In genomic region chr9:62484107-62484506, GRCm38 (mm10) we compare ENCODE assay signal across 14 mouse cellular contexts. TPM values are rescaled to one million over a fixed set of nuclear protein-coding genes. Genes with fewer than 3 reads are reported as not detected.
DNase-seq lines count a peak whose midpoint lies in the region; ATAC-seq and TF ChIP-seq lines count a peak whose summit lies in the region.
"Had no signal": no experiment of that assay in that cellular context is flagged by ENCODE, and none has a peak within 500 bp of the region (broad histone marks: within the 10 kb centered on the region; RNA-seq: fewer than 3 reads in every experiment).

No protein-coding gene starts in this region.

- peak; percentile 57; the same call in 1 of the 2 replicates for ATAC-seq in hindbrain, embryonic 11.5 days (ENCODE audit: low FRiP score)
- ATAC-seq in hindbrain, postnatal 0 days = peak; percentile 39; the same call in 1 of the 2 replicates
- no peak for ATAC-seq in erythroid progenitor cell, adult 5-6 weeks (replicated peaks; ENCODE audit: low FRiP score, poor library complexity, severe bottlenecking)

- no peaks in the 10 kb centered on the region for H3K27me3 ChIP-seq in hindbrain, embryonic 11.5 days (ENCODE audit: control insufficient read depth, insufficient read depth, low read length)
- no peaks in the 10 kb centered on the region for H3K27me3 ChIP-seq in hindbrain, embryonic 10.5 days (ENCODE audit: insufficient read depth, poor library complexity, severe bottlenecking)
- no peaks in the 10 kb centered on the region for H3K27me3 ChIP-seq in hindbrain, postnatal 0 days (ENCODE audit: insufficient read depth, low read length)
- H3K27me3 ChIP-seq: CH12.LX; embryonic facial prominence, embryonic 12.5 days had no signal

- peaks cover 8% of the 10 kb centered on the region for H3K4me1 ChIP-seq in hindbrain, embryonic 11.5 days (replicated peaks; ENCODE audit: control insufficient read depth, insufficient read depth, low read length)
- H3K4me1 ChIP-seq in hindbrain, embryonic 10.5 days (replicated peaks) = peaks cover 53% of the 10 kb centered on the region
- peaks cover 15% of the 10 kb centered on the region; the same call in 1 of the 2 replicates for H3K4me1 ChIP-seq in hindbrain, postnatal 0 days (ENCODE audit: insufficient read depth, low read length)

- H3K36me3 ChIP-seq in hindbrain, embryonic 11.5 days (ENCODE audit: control insufficient read depth, insufficient read depth, low read length) = no peaks in the 10 kb centered on the region
- peaks cover 6% of the 10 kb centered on the region; the same call in 1 of the 2 replicates for H3K36me3 ChIP-seq in hindbrain, embryonic 10.5 days
- peaks cover 3% of the 10 kb centered on the region; the same call in 1 of the 2 replicates for H3K36me3 ChIP-seq in hindbrain, postnatal 0 days (ENCODE audit: insufficient read depth, low read length)
- H3K36me3 ChIP-seq: heart, embryonic 10.5 days had no signal

- WGBS in hindbrain, embryonic 11.5 days = 36% methylated on average over 4 of the region's 4 CpGs
- 35% methylated on average over 4 of the region's 4 CpGs for WGBS in hindbrain, embryonic 10.5 days
- 14% methylated on average over 4 of the region's 4 CpGs for WGBS in hindbrain, postnatal 0 days

- no peak overlapping the region for H3K27ac ChIP-seq in hindbrain, embryonic 11.5 days (ENCODE audit: low read depth, low read length)
- H3K27ac ChIP-seq in hindbrain, embryonic 10.5 days = no peak overlapping the region
- no peak overlapping the region for H3K27ac ChIP-seq in hindbrain, postnatal 0 days
- H3K27ac ChIP-seq: embryonic facial prominence, embryonic 12.5 days; heart, embryonic 10.5 days; kidney, postnatal 0 days; liver, embryonic 14.5 days had no signal

- no peak overlapping the region for H3K4me3 ChIP-seq in hindbrain, embryonic 11.5 days (ENCODE audit: low read depth, low read length)
- no peak overlapping the region for H3K4me3 ChIP-seq in hindbrain, embryonic 10.5 days
- no peak overlapping the region for H3K4me3 ChIP-seq in hindbrain, postnatal 0 days (ENCODE audit: low read length)
- H3K4me3 ChIP-seq: embryonic facial prominence, embryonic 12.5 days; heart, embryonic 10.5 days had no signal

- no peak for TF ChIP-seq CTCF in hindbrain, postnatal 0 days (IDR thresholded peaks at IDR 0.05; ENCODE audit: low read depth)

- no peak overlapping the region for H3K4me2 ChIP-seq in hindbrain, embryonic 11.5 days (replicated peaks; ENCODE audit: low read depth, low read length)
- no peak overlapping the region for H3K4me2 ChIP-seq in hindbrain, postnatal 0 days (ENCODE audit: low read depth, low read length)
- H3K4me2 ChIP-seq: embryonic facial prominence, embryonic 12.5 days had no signal

- DNase-seq in hindbrain, embryonic 11.5 days (ENCODE audit: low spot score) = no peak
- no peak for DNase-seq in hindbrain, embryonic 10.5 days (ENCODE audit: low spot score)
- DNase-seq in thymus, postnatal 4 days = peak; percentile 4
- no peak for DNase-seq in thymus, postnatal 0 days (ENCODE audit: low spot score)
- DNase-seq in hindbrain, postnatal 0 days (ENCODE audit: low spot score) = peak; percentile 66
- no peak for DNase-seq in embryo, embryonic 10.5 days (ENCODE audit: low spot score)
- DNase-seq: retina, postnatal 1 day; thymus, postnatal 36 days had no signal

- no peak overlapping the region for H3K9ac ChIP-seq in hindbrain, embryonic 11.5 days (ENCODE audit: low read depth, low read length)
- H3K9ac ChIP-seq in hindbrain, postnatal 0 days (replicated peaks; ENCODE audit: low read length) = no peak overlapping the region
- H3K9ac ChIP-seq: embryonic facial prominence, embryonic 12.5 days; liver, embryonic 14.5 days had no signal

- no peaks in the 10 kb centered on the region for H3K9me3 ChIP-seq in hindbrain, embryonic 11.5 days (ENCODE audit: control insufficient read depth, low read length)
- no peaks in the 10 kb centered on the region for H3K9me3 ChIP-seq in hindbrain, embryonic 10.5 days
- no peaks in the 10 kb centered on the region for H3K9me3 ChIP-seq in hindbrain, postnatal 0 days (ENCODE audit: low read length)
- H3K9me3 ChIP-seq: embryonic facial prominence, embryonic 12.5 days; heart, embryonic 10.5 days had no signal

RNA-seq across cellular contexts. Expression of gene Coro2b, which starts 52.7 kb away (rescaled TPM):
- polyA plus RNA-seq in hindbrain, embryonic 11.5 days (2014; fragmentation: Nextera tagmentation; extraction: Ambion mirVana) = 19.5 and 20.5 TPM in 2 replicates
- 17.5 and 30.7 TPM in 2 replicates for polyA plus RNA-seq in hindbrain, embryonic 10.5 days (2016; fragmentation: Nextera tagmentation; extraction: Ambion mirVana)
- 3.1 and 3.4 TPM in 2 replicates for polyA plus RNA-seq in thymus, postnatal 0 days (2015; fragmentation: Nextera tagmentation; extraction: Ambion mirVana)
- 42.6 and 47.2 TPM in 2 replicates for total RNA-seq in hindbrain, postnatal 0 days (2014; rRNA removed)
- polyA plus RNA-seq in hindbrain, postnatal 0 days (2015; fragmentation: Nextera tagmentation; extraction: Ambion mirVana) = 24.7 and 25.0 TPM in 2 replicates
- total RNA-seq in erythroid progenitor cell, adult 5-6 weeks (2015; ENCODE audit: low replicate concordance) = not detected in 2 replicates
- 0.13 TPM in 1 of 2 replicates, not detected in the other for total RNA-seq in erythroid progenitor cell, adult 5-6 weeks (2017; ENCODE audit: low replicate concordance)

Comparison
In these comparisons a context has a peak if more than half of its experiments do, and no peak if none do; other contexts are left out.
1. DNase-seq: peak in thymus, postnatal 4 days (single experiment) and hindbrain, postnatal 0 days (single experiment); none in hindbrain, embryonic 11.5 days (single experiment), hindbrain, embryonic 10.5 days (single experiment), thymus, postnatal 0 days (single experiment) and embryo, embryonic 10.5 days (single experiment).